Mouse (Mus musculus) MEL (cell line): Measurements from ENCODE around the gene Aatk.

Source experiments
- CTCF ChIP-seq, 3 experiments: IDR thresholded peaks in 2 of 3; conservative IDR thresholded peaks in 1 of 3; 2 replicates each; pipeline ENCODE4 v1.5.1; 2011 to 2012; ENCODE audit warnings: low read length in 3 of 3, low read depth in 2 of 3, mild to moderate bottlenecking in 2 of 3, improper control_type of control experiment in 1 of 3, inconsistent platforms in 1 of 3, mixed read lengths in 1 of 3, moderate library complexity in 1 of 3; ENCODE audit not compliant: control insufficient read depth in 1 of 3, insufficient read depth in 1 of 3, poor library complexity in 1 of 3, severe bottlenecking in 1 of 3
- MAFK ChIP-seq: IDR thresholded peaks from 2 replicates; pipeline ENCODE4 v1.6.1; 2011; ENCODE audit warnings: low read depth, mild to moderate bottlenecking, low read length, improper control_type of control experiment, borderline replicate concordance
- ZC3H11A ChIP-seq: IDR thresholded peaks from 2 replicates; pipeline ENCODE4 v1.6.1; 2012; ENCODE audit warnings: low read depth, mild to moderate bottlenecking, inconsistent platforms, low read length, improper control_type of control experiment

GRCm38 (mm10) chr11:120070286-120070930 is 23.4 kb upstream of the Aatk start:
- no peak for TF ChIP-seq CTCF (IDR thresholded peaks at IDR 0.05 in 2 of 3, conservative IDR thresholded peaks at IDR 0.05 in 1 of 3; ENCODE audit: control insufficient read depth in 1 of 3, insufficient read depth in 1 of 3, low read depth in 2 of 3, low read length in 3 of 3, poor library complexity in 1 of 3, severe bottlenecking in 1 of 3)
- TF ChIP-seq ZC3H11A: no peak
- TF ChIP-seq MAFK: no peak
